Mouse (Mus musculus) testis, adult 2 months (tissue): Measurements from ENCODE around the gene Cactin. TPM values are rescaled to one million over a fixed set of nuclear protein-coding genes. Genes with fewer than 3 reads are reported as not detected.

Experiments used
- H3K27ac ChIP-seq: fragments of 200-500 bp; 2 replicates; pipeline ENCODE4 v1.5.1; 2012; ENCODE audit warnings: low read depth, low read length; ENCODE audit not compliant: control insufficient read depth, insufficient read depth
- H3K27me3 ChIP-seq: fragments of 200-500 bp; 2 replicates; pipeline ENCODE4 v1.6.1; 2012; ENCODE audit warnings: mild to moderate bottlenecking, low read length, moderate library complexity; ENCODE audit not compliant: control insufficient read depth, insufficient read depth
- H3K36me3 ChIP-seq: fragments of 200-500 bp; 2 replicates; pipeline ENCODE4 v1.6.1; 2012; ENCODE audit warnings: mild to moderate bottlenecking, low read length; ENCODE audit not compliant: control insufficient read depth, insufficient read depth
- H3K4me1 ChIP-seq: fragments of 200-500 bp; 2 replicates; pipeline ENCODE4 v1.6.1; 2012; ENCODE audit warnings: low read length; ENCODE audit not compliant: control insufficient read depth, insufficient read depth
- H3K4me3 ChIP-seq: fragments of 200-500 bp; 2 replicates; pipeline ENCODE4 v1.5.1; 2012; ENCODE audit warnings: low read depth, mild to moderate bottlenecking, low read length, moderate library complexity, mixed read lengths; ENCODE audit not compliant: control insufficient read depth
- CTCF ChIP-seq: fragments of 200-500 bp; IDR thresholded peaks from 2 replicates; pipeline ENCODE4 v1.5.1; 2012; ENCODE audit warnings: low read depth, mild to moderate bottlenecking, inconsistent platforms, low read length, moderate library complexity; ENCODE audit not compliant: control insufficient read depth, insufficient read depth, insufficient replicate concordance
- POLR2A ChIP-seq: fragments of 200-500 bp; IDR thresholded peaks from 2 replicates; pipeline ENCODE4 v1.6.1; 2012; ENCODE audit warnings: low read depth, mild to moderate bottlenecking, inconsistent platforms, low read length, moderate library complexity; ENCODE audit not compliant: control insufficient read depth
- polyA plus RNA-seq: library from polyadenylated mRNA; depleted of rRNA; stranded (reverse); fragments of >200 nt; gene quantifications from 2 replicates; pipeline ENCODE4 v1.2.3, GENCODE M21; 2012

The Cactin gene
- polyA plus RNA-seq, 1 experiment: 13.4 TPM

GRCm38 (mm10) chr10:81362336-81362949, 41.5 kb downstream of the Cactin start:
- no peak for TF ChIP-seq POLR2A
- TF ChIP-seq CTCF: no peak
- Histone ChIP-seq H3K27ac (no peak overlapping the region), H3K4me1 (peaks cover 28% of the 10 kb centered on the region), H3K36me3 (no peaks in the 10 kb centered on the region), H3K27me3 (no peaks in the 10 kb centered on the region), H3K4me3 (peak overlapping the region; percentile 83)

DNA sequence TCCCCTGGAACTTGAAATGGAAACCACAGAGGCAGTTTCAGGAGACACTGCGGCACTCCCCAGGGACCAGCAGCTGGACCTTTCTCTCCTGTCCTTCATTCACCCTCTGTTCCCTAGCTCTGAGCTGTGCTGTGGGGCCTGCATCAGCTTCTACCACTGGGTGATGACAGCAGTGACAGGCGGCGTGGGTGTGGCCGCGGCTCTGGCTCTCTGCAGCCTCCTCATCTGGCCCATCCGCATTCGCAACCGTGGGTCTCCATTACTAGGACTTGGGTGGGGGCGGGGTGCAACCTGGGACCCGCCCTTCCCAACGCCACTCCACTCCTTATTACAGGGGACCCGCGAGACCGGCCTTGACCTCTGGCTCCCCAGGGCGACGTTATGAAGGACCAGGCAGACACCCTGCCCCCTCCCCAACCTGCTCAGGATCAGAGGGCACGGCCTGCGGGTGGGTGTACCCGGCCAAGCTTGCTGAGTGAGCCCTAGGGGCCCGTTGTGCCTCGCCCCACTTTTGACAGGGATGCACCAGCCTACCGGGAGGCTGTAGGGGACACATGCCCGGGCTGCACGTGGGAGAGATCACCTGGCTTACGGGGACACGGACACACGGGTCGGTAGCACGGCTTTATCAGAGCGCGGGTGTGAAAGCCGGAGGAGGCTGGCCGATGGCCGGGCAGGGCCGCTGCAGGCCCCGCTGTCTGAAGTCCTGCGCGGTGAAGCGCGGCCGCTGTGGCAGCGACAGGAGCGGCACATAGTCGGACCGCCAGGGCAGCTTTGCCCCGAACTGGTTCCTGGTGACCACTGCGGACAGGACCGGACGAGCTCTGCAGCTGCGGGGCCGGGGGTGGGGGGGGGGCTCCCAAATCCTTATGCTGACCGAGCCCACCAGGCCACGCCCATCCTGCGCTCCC, 42.8 kb downstream of the Cactin start:
- Histone ChIP-seq H3K4me1 (peaks cover 19% of the 10 kb centered on the region), H3K4me3 (peak overlapping the region; percentile 83), H3K27me3 (no peaks in the 10 kb centered on the region), H3K27ac (peak overlapping the region; percentile 32; the same call in 1 of the 2 replicates), H3K36me3 (no peaks in the 10 kb centered on the region)
- TF ChIP-seq CTCF: no peak
- TF ChIP-seq POLR2A: no peak

DNA sequence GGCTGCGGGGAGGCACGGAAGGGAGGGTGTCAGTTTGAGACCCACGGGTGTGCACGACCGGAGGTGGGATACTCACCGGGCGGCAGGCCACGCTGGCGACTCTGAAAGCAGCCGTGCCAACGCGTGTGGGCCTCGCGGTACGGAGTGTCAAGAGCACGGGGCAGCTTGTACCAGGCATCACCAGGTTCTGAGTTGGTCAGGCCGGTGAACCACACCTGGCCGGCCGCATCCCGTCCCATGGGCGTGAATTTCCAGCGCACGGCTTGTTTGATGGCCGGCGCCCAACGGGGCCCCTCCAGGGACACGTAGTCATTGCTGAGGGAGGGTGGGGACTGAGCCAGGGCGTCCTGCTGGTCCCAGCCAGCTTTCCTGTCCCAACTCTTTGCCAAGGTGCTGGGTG, 43.8 kb downstream of the Cactin start:
- H3K36me3 ChIP-seq: no peaks in the 10 kb centered on the region
- no peak for TF ChIP-seq CTCF
- no peak; the same call in 1 of the 2 replicates for TF ChIP-seq POLR2A
- H3K27ac ChIP-seq: peak overlapping the region; percentile 85
- peaks cover 19% of the 10 kb centered on the region for H3K4me1 ChIP-seq
- no peaks in the 10 kb centered on the region for H3K27me3 ChIP-seq
- peak overlapping the region; percentile 83 for H3K4me3 ChIP-seq

- peak overlapping the region; percentile 85 for H3K27ac ChIP-seq
- peak overlapping the region; percentile 83 for H3K4me3 ChIP-seq
Measured at GRCm38 (mm10) chr10:81365073-81365472, 44.2 kb downstream of the Cactin start.

DNA sequence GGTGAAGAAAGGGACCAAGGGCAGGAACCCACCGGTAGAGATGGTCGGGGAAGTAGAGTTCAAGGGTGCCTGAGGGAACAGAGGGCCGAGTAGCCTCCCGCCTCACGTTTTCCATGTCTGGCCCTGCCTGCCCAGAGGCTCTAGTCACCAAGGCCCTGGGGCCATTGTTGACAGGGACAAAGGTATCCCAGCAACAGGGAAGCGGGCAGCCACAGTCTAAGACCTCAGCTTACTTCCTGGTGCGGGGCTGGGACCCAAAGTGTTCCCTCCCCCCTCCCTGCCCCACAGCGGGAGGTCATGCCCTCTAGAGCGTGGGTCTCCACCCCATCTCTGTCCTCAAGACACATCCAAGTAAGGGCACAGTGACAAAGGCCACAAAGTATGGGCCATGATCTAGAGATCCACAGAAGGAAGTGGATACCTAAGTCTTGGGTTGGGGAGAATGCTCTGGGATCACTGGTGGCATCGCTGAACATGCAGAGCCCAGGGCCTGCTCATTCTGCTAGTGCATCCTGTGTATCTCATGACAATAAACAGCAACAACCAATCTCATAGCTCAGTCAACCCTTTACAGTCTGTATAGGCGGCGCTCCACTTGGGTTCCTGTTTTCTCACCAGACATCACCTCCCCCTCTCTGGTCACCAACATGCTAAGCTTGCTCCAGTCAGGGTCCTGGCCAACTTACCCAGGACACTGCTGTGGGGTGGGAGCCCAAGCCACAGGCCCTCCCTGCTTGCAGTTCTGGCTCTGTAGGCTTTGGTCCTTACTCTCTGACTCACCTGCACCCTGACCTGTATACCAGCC, 45.0 kb downstream of the Cactin start, which contains the start of gene 4930404N11Rik:
TSS of gene 4930404N11Rik (minus strand) at position 145 of the 805 bp plus-strand sequence.
- H3K27ac ChIP-seq: peak within 1 kb of the TSS; percentile 85
- H3K27me3 ChIP-seq: no peaks in the 10 kb centered on the region
- peaks cover 19% of the 10 kb centered on the region for H3K4me1 ChIP-seq
- peak within 1 kb of the TSS; percentile 83 for H3K4me3 ChIP-seq
- TF ChIP-seq CTCF (no peak), POLR2A (peak; percentile 80; the same call in 1 of the 2 replicates)
- no peaks in the 10 kb centered on the region; the same call in 1 of the 2 replicates for H3K36me3 ChIP-seq

More at GRCm38 (mm10) chr10:81365073-81365472, 44.2 kb downstream of the Cactin start:
- no peaks in the 10 kb centered on the region for H3K27me3 ChIP-seq
- TF ChIP-seq POLR2A: no peak; the same call in 1 of the 2 replicates
- no peak for TF ChIP-seq CTCF
- H3K36me3 ChIP-seq: no peaks in the 10 kb centered on the region
- peaks cover 19% of the 10 kb centered on the region for H3K4me1 ChIP-seq

DNA sequence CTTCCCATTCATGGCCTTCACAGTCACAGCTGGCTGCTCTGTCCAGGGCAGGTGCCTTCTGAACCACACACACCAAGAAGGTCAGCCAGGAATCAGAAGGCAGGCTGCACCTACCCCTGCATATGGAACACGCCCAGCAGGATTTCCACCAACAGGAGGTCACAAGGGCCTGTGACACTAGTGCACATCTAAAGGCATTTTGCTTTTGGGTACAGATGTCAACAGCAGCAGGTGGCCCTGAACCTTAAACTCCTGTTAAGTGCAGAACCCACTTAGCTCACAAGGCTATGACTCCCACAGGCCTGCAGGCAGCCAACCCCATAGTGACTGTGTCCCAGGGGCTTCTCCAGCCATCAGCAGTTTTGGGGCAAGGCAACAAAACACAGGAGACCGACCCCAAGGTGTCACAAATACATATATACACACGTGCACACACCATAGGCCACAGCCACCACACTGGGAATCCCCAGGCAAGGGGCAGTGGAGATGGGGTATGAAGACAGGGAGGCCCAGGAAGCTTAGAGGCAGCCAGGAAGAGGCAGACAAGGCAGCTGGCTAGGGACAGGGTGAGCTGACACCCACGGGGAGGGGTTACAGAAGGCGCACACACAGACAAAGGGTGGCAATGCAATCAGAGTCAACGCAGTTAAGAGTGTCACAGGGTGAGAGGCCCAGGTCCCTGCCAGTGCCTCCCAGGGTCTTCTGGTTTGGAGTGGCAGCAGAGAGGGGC, 45.7 kb downstream of the Cactin start:
- TF ChIP-seq CTCF: no peak
- TF ChIP-seq POLR2A: peak; percentile 29; the same call in 1 of the 2 replicates
- Histone ChIP-seq H3K4me3 (peak overlapping the region; percentile 83), H3K27ac (peak overlapping the region; percentile 85), H3K27me3 (no peaks in the 10 kb centered on the region), H3K36me3 (no peaks in the 10 kb centered on the region; the same call in 1 of the 2 replicates), H3K4me1 (peaks cover 19% of the 10 kb centered on the region)
